Mouse (Mus musculus) ovary, postnatal 14 days (tissue): ENCODE measurements around the gene Polk.

ENCODE experiments used
- DNase-seq: peaks from one replicate; pipeline ENCODE4 v3.0.0; 2022; ENCODE audit warnings: low spot score

Polk gene

DNA sequence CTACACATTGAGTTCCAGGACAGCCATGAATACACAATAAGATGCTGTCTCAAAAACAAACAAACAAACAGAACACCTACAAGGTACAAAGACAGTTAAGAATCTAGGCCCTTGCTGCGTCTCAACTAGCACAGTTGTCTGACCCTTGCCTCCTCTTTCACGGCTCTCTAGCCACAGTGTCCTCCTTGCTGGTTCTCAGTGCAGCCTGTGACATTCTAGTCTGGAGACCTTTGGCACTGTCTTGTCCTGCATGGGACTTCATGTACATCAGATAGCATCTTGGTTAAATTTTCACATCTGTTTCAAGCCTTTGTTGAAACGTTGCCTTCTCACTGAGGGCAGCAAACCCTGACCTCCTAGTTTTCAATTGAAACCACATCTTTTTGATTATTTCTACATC is 13.6 kb downstream of the Polk start:
- DNase-seq = no peak

DNA sequence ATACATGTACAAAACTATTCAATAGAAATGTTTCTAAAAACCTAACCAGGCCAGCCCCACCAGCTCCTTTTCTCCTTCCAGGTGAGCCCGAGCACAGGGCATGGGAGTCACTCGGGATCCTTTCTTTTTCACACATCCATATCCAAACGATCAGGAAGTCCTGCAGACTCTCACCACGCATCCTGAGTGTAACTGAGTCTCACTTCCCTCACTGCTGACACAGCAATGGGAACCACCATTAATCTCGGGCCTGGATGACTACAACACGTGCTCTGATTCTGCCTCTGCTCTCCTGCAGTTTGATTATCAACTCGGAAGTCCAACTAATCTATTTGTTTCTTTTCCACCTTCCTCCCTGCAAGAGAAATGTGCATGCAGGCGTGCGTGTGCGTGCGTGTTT is 14.5 kb downstream of the Polk start:
- no peak for DNase-seq

DNA sequence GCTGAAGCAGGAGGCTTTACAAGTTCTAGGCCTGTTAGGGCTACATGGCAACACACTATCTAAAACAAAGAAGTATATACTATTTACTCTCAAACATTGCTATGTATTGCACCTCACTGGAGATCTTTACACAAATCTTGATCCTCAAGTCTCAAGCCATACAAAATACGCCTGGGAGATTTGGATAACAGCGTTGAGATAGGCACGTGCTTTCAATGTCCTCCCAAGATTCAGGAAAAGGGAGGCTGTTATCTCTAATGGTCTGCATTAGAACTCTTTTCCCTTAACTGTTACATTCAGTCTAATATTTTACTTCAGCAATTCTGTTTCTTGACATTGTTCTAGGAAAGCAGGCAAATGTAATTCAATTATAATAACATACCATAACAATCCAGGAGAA is 15.4 kb downstream of the Polk start:
- no peak for DNase-seq

DNA sequence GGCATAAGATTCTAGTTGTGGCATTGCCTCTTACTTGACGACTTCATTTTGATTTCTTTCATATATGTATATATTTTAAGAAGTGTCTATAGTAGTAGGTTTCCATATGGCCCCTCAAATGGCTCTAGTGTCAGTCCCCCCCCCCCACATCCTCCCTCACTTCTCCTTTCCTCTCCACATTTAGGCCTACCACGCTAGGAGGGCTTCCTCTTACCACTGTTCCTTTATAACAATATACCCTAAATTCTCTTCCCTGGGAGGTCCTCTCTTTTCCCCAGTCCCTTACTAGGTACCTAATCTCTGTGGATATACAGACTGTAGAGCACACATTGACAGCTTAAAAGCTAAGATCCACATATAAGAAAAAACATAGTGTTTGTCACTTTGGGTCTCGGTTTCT is 21.1 kb downstream of the Polk start:
- no peak for DNase-seq

DNA sequence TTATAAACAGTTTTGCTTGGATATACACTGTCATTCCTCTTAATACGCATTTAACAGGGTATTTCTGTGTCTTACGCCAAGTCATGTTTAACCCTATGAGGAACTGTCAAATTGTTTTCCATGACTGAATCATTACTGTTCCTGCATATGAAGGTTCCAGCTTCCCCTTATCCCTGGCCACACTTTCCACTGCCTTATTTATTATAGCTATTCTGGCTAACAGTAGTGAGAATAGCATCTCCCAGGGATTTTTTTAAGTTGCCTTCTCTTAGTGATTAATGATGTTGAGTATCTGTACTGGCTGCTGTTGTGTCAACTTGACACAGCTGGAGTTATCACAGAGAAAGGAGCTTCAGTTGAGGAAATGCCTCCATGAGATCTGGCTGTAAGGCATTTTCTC is 25.0 kb downstream of the Polk start:
- DNase-seq = no peak

DNA sequence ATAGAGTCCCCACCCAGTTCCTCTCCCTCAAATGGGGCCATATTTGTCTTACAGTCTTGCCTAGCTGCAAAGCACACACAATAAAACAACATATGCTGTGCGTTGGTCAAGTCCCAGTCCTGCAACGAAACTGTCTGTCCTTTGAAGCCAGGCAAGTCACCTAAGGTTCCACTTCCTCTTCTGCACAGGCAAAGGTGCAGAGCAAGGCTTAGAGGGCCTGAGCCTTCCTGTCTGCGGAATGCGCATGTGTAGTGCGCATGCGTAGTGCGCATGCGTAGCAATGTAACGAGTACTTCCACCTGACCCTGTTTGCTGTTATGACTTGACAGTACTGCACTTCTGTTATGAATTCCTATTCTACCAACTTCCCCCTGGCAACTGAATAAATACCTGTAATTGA is 26.1 kb downstream of the Polk start:
- DNase-seq = no peak

DNA sequence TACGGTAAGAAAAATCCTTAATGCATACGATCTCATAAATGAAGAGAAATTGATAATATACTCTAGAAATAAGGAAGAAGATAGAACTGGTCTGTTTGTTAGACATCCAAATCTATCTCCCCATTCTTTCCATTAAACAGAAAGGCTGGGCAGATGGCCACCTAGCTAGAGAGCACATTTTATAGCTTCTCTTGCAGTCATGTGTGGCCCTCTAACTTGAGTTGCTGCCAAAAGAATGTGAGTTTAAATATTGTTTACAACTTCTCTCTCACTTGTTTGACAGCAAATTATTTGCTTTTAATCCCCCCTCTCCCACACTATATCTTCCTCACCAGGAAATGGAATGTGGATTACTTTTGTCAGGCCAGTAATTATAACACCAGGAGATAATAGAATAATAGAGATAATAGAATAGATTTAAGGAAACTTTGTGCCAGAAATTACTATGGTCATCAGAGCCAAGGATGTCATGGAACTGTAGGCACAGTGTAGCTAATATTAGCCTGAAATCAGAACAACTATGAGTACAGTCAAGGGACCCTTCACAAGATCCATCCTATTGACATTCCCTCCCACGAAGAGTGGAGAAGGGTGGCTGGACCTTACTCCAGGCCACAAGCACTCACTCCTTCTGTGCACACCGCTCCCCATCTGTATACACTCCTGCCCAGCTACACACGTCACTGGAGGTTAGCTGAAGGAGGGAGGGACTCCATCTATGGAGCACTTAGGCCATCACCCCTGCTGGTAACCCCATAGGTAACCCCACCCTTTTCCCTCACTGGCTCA is 28.0 kb downstream of the Polk start:
- DNase-seq = no peak

DNA sequence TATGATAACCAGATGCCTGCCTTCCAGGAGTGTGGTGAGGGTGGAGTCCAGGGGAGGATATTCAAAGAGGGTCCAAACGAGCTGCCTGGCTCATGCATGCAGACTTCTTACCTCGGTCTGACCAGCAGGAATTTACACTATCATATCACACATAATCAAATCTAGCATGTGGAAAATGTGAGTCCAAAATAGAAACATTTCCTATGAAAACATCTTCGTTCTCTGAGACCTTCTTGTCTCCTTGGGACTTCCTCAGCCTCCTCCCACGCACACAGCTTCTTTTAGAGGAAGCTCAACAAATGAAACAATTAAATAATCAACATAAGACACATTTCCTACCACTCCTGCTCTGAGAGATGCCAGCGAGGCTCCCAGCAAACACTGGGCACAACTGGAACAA is 30.5 kb downstream of the Polk start:
- no peak for DNase-seq

DNA sequence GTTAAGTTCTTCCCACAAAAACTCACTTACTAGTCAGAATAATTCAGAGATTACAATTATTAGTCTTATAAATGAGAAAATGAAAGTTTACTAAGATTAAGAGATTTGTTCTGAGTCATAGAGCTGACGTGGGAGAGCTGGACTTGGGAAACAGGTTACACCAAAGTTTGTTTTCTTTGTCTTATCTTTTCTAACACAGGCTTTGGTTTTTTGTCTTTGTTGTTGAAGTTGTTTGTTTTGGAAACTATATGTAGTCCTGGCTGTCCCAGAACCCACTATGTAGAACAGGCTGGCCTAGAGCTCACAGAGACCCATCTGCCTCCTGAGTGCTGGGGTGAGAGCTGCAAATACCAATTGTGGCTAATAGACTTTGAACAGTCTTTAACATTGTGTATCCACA is 31.1 kb downstream of the Polk start:
- no peak for DNase-seq

DNA sequence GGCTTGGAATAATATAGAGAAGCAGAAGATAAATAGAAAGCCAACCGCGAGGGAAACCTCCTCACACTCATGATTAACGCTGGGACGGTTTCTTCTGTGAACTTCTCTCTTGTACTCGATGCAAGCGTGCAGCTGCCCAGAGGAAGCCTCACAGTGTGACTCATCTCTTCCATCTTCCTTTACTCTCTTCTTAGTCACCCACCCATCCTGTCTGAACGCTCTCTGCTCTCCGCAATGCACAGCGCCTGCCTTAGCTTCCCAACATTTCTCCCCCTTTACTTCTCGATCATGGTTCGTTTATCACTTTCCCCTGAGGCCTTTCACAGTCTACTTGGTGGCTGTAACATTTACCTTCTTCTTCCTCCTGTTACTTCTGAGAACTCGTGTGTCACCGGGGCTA is 31.7 kb downstream of the Polk start:
- DNase-seq = no peak

DNA sequence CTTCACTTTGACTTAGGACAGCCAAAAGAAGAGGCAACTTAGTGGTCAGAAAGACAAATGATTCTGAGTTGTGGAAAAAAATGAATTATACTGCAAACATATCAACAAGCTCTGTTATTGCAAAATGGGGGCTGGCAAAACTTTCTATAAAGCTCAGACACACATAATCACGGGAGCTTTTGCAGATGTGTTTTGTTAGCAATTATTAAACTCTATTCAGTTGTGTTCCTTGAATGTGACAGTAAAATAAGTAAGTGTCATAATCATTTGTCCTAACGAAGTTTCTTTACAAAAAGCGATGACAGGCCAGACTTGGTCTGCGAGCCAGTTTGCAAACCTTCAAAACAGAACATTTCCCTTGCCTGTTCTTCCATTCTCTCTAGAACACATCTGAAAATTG is 34.8 kb downstream of the Polk start:
- no peak for DNase-seq

DNA sequence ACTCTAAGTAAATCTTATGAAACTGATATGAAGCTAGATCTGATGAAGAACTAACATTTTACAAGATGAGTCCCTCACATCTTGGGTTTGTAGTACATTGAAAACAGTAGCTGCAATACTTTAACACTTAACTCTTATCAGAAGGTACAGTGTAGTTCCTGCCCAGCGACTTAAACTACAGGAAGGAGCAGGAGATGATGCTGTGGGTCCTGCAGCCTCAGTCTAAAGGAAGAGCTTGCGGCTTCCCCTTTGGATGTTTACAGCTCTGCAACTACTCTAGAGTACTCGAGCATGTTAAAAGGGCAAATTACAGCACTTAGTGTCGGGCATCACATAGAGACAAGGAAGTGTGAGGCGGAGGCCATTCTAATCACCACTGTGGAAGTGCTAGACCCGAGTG is 36.1 kb downstream of the Polk start:
- no peak for DNase-seq

DNA sequence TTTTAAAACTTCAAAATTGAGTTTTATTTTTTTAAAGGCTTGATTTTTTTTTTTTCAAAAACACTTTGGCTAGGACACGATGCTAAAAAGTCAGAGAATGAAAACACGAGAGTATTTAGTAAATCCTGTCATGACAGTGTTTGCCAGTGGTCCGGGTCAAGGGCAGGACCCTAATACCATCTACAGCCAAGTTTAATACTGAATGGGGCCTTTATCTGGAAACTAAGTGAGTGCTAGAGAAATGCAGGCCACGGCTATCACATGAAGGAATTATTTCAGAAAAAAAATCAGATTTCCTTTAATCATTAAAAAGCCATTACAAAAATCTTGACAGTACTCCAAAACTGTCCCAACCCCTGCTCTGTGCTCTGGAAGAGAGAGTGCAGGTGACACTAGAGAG is 36.7 kb downstream of the Polk start:
- no peak for DNase-seq

DNA sequence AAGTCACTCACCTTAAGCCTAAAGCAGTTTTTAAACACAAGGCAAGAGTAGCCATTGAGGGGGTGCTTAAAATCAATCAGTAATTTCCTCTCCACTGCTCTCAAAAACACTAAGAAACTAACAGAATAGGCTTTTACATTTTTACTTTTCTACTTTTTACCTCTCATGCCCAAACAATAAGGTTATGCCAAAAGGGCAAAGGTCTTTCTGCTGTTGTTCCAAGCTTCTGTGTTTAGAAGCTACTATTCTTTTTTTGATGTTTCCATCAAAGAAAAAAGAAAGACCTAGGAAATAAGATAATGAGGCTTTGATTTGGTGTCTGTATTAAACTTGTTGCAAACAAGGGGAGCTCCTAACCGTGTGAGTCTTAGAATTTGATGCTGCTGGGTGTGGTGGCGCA is 42.5 kb downstream of the Polk start:
- no peak for DNase-seq

DNA sequence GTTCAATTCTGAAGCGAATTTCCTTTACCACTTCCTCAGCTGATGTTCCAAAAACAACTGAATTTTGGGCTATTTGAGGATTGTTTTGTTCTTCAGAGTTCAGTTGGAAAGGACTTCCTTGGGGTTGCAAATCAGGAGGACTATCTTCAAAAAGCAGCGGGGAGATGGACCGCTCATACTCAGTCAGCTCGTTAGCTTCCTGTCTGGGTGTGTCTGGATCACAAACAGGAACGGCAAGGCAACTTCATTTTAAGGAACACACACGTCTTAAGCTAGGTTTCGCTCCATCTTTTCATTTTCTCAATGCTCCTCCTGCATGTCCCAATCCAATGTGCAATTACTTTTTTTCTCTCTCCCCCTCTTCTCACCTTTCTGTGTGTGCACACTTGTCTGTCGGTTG is 45.7 kb downstream of the Polk start:
- no peak for DNase-seq

DNA sequence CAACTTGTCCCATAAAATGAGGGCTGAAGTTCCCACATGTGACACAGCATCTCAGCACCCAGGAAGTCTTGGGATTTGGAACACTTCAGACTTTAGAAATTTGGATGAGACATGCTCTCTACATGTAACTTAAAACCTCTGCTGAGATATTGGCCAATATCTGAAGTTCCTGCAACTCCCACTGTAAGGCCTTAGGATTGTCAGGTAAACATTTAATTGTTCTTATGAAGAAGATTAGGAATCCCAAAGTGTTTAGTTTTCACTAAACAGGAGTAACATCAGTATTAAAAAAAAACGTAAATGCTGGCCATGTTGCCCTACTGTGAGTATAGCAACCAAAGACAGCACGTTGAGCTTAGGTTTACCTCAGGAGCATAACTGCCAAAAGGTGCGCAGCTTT is 51.9 kb downstream of the Polk start, which contains the start of gene Gm17622:
Gene Gm17622, plus strand, starts transcription at position 301 of the 400 bp plus-strand sequence.
- no peak for DNase-seq

DNA sequence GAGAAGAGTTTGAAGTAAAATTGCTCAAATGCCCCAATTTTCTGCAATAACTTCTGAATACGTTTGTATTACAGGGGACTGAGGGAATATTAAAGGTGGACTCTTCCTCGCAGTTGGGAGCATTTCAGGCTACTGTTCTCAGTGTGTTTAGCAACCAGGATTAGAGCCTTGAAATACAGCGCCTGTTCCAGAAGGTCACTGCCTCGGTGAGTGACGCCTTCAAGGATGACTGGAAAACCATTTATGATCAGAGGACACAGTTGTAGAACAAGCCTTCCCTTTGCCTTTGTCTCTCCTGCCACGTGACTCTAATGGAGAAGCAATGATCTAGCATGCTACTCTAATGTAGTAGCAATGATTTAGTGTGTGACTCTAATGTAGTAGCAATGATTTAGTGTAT is 54.4 kb downstream of the Polk start:
- DNase-seq = no peak

DNA sequence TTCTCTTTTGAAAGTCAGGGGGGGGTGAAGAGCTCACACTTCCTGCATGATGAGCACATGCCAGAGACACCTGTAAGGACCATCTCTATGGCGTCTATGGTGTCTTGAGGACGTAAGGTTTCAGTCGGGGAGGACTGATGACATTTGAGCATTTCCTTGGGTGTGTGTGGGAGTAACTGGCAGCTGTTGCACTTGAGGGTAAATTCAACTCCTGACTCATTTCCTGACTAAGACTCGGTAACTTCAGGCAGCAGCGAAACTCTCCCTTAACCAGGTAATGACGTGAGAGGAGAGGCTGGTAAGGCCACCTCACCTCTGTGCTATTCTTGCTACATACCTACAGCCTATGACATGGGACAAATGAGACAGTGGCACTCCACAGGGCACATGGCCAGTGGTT is 55.1 kb downstream of the Polk start:
- DNase-seq = no peak

DNA sequence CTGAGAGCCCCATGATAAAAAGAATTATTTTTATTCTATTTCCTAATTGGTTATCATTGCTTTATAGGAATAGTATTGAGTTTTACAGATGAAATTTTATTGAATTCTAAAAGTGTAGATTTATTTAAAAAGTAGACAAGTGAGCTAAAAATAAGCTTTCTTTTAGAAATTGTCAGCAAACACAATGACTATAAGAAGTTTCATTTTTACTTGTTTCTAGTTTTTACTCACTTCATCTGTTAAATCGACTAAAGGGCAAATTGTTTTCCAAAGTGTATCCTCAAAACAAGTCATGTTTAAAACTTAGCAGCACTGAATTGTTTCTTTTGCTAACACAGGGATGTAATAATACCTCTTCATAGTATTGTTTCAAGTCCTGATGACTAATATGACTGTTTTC is 63.4 kb downstream of the Polk start:
- DNase-seq = no peak

DNA sequence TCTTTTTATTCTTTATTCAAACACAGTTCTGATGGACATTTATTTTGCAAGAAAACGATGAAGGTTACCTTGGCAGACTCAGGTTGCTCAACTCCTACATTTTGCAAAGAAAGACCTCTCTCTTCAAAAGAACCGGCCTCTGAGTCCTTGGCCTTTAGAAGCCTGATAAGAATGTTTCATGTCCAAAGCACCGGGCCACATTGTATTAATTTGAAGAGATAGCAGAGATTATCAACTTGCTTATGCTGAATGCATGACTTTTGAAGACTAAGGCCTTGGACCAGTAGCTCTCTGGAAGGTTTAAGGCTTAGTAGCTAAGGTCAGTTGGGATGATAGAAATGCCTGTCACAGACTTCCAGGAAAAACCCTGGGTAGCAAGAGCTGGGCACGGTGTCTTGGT is 65.2 kb downstream of the Polk start:
- DNase-seq = no peak

DNA sequence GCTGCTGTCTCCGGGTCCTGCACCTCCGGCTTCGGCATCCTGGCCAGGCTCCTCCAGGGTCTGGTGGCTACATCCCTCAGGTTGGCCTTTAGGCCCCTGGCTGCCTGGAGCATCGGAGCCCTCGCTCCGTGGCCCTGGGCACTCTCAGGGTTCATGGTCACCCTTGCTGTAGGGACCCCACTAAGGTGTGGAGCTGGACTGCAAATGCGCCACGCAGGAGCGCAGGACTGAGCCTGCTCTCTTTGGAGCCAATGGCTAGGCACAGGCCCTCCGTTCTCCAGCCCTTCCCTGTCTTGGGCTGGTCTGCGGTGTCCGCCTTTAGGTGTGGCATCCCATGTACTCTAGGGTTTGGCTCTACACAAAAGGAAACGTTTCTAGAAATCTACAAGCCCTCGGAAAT is 71.4 kb downstream of the Polk start, which contains the start of gene Ankdd1b:
Gene Ankdd1b, minus strand, starts transcription at position 242 of the 400 bp plus-strand sequence.
- DNase-seq = no peak

DNA sequence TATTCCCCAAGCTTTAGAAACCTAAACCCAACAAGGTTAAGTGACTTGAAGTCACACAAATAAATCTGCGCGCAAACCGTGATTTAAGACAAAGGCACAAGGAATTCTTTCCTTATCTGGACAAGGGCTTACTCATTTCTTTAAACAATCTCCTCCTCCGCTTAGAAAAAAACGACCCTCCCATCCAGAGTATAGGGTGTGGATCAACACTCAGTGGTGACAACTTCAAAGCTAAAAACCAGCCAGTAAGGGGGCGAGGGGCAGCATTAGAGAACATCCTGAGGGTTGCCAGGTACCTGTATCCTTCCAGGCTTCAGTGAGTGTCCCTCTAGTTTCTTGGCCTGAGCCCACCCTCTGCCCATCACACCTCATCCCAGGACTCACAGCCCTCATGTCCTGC is 71.8 kb downstream of the Polk start:
- DNase-seq = no peak

DNA sequence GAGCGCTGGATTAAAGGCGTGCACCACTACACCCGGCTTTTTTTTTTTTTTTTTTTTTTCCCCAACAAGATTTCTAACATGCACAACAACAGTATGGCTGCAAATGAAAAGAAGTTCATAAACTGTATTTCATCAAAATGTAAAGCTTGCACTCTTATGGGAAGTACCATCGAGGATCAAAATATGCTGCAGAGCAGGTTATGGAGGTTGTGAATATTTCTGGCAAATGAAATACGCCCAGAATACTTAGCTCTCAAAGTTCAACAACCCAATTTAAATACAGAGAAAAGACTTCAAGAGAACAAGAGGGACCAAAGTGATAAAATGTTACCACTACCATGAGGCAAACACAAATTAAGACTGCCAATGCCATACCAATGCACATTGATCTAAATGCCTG is 73.7 kb downstream of the Polk start:
- no peak for DNase-seq

DNA sequence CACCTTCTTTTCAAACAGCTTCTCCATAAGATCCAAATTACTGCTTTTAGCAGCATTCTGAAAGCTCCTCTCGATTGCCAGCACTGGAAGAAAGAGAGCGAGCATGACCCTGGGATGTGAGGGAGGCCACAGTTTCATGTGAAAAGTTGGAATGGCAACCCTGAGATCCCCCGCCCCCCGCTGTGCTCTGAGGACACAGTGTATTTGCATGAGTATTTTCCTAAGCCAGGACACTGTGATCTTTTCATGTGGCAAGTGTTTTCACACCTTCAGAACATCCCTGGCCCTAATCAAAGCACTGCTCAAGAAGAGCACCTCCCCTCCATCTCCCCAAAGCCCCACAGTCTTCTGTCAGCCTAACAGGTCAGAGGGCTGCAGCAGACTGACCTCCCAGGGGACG is 77.1 kb downstream of the Polk start:
- no peak for DNase-seq
